Mouse (Mus musculus) liver, embryonic 12.5 days (tissue): Measurements from ENCODE around the gene Fnip2. TPM values are rescaled to one million over a fixed set of nuclear protein-coding genes. Genes with fewer than 3 reads are reported as not detected.

Experiments
- ATAC-seq: fragments of 200-750 bp; cut with Nextera tagmentation; 2 replicates; pipeline ENCODE4 v1.8.0; 2017; ENCODE audit warnings: moderate number of reproducible peaks, mild to moderate bottlenecking, moderate library complexity
- H3K27ac ChIP-seq: fragments of 300-500 bp; sonication (generic); 2 replicates; pipeline ENCODE4 v1.5.1; 2016; ENCODE audit warnings: mild to moderate bottlenecking
- H3K27me3 ChIP-seq: fragments of 300-500 bp; sonication (generic); replicated peaks from 2 replicates; pipeline ENCODE4 v1.6.1; 2016; ENCODE audit warnings: mild to moderate bottlenecking, moderate library complexity
- H3K36me3 ChIP-seq: fragments of 300-500 bp; sonication (generic); 2 replicates; pipeline ENCODE4 v1.6.1; 2016; ENCODE audit warnings: mild to moderate bottlenecking, moderate library complexity
- H3K4me1 ChIP-seq: fragments of 300-500 bp; sonication (generic); 2 replicates; pipeline ENCODE4 v1.6.1; 2016
- H3K4me2 ChIP-seq: fragments of 300-500 bp; sonication (generic); 2 replicates; pipeline ENCODE4 v1.6.1; 2016; ENCODE audit warnings: mild to moderate bottlenecking, moderate library complexity
- H3K4me3 ChIP-seq: fragments of 300-500 bp; sonication (generic); 2 replicates; pipeline ENCODE4 v1.5.1; 2016; ENCODE audit warnings: mild to moderate bottlenecking, moderate library complexity
- H3K9ac ChIP-seq: fragments of 300-500 bp; sonication (generic); 2 replicates; pipeline ENCODE4 v1.6.1; 2016; ENCODE audit warnings: mild to moderate bottlenecking, moderate library complexity
- H3K9me3 ChIP-seq: fragments of 300-500 bp; sonication (generic); replicated peaks from 2 replicates; pipeline ENCODE4 v1.6.1; 2016; ENCODE audit warnings: mild to moderate bottlenecking, moderate library complexity
- WGBS: fragments of 180-500 bp; shearing (Covaris S2); methylation state at CpG from one replicate; pipeline ENCODE4 v1.1.7; 2016; ENCODE audit not compliant: insufficient replicate concordance; 5-methylcytosine and 5-hydroxymethylcytosine counted together
- polyA plus RNA-seq: library from polyadenylated mRNA; unstranded; fragments of >200 nt; fragmentation: Nextera tagmentation; extraction: Ambion mirVana; gene quantifications from 2 replicates; pipeline ENCODE4 v1.2.1, GENCODE M21; 2016

Gene Fnip2
- polyA plus RNA-seq, 1 experiment from 2014 or later: 8.3 TPM

- Histone ChIP-seq H3K9ac (peak overlapping the region; percentile 31; the same call in 1 of the 2 replicates), H3K4me3 (no peak overlapping the region), H3K4me1 (peaks cover 56% of the 10 kb centered on the region), H3K36me3 (peaks cover 40% of the 10 kb centered on the region), H3K9me3 (no peaks in the 10 kb centered on the region), H3K27me3 (no peaks in the 10 kb centered on the region), H3K4me2 (peak overlapping the region; percentile 43), H3K27ac (peak overlapping the region; percentile 45; the same call in 1 of the 2 replicates)
- peak; percentile 63 for ATAC-seq
- WGBS: 17% methylated on average over 13 of the region's 13 CpGs
These were observed 48.7 kb downstream of the Fnip2 start for GRCm38 (mm10) chr3:79518761-79519527.

GRCm38 (mm10) chr3:79517884-79518591 lies 49.6 kb downstream of the Fnip2 start:
- no peak overlapping the region for H3K9ac ChIP-seq
- WGBS: 80% methylated on average over 17 of the region's 17 CpGs
- no peak overlapping the region for H3K27ac ChIP-seq
- no peaks in the 10 kb centered on the region for H3K27me3 ChIP-seq
- H3K4me2 ChIP-seq: no peak overlapping the region
- H3K4me3 ChIP-seq: no peak overlapping the region
- H3K4me1 ChIP-seq: peaks cover 52% of the 10 kb centered on the region
- peaks cover 46% of the 10 kb centered on the region for H3K36me3 ChIP-seq
- H3K9me3 ChIP-seq: no peaks in the 10 kb centered on the region
- no peak for ATAC-seq

- H3K4me2 ChIP-seq: no peak overlapping the region
- no peak overlapping the region for H3K27ac ChIP-seq
- no peak for ATAC-seq
- peaks cover 53% of the 10 kb centered on the region for H3K36me3 ChIP-seq
- no peaks in the 10 kb centered on the region for H3K9me3 ChIP-seq
- no peak overlapping the region for H3K9ac ChIP-seq
- H3K4me3 ChIP-seq: no peak overlapping the region
- H3K27me3 ChIP-seq: no peaks in the 10 kb centered on the region
- 94% methylated on average over 4 of the region's 4 CpGs for WGBS
- H3K4me1 ChIP-seq: peaks cover 52% of the 10 kb centered on the region
These were observed 50.6 kb downstream of the Fnip2 start for GRCm38 (mm10) chr3:79516958-79517357.

- Histone ChIP-seq H3K36me3 (peaks cover 59% of the 10 kb centered on the region), H3K27ac (peak overlapping the region; percentile 28; the same call in 1 of the 2 replicates), H3K4me2 (peak overlapping the region; percentile 35), H3K9me3 (no peaks in the 10 kb centered on the region), H3K4me1 (peaks cover 52% of the 10 kb centered on the region), H3K27me3 (no peaks in the 10 kb centered on the region), H3K4me3 (no peak overlapping the region), H3K9ac (0 out of 2 replicates have a peak overlapping the region, but pooled peaks have one; percentile 14)
- peak; percentile 39; the same call in 1 of the 2 replicates for ATAC-seq
- 62% methylated on average over 14 of the region's 14 CpGs for WGBS
These were observed 51.3 kb downstream of the Fnip2 start for GRCm38 (mm10) chr3:79516099-79516920.

GRCm38 (mm10) chr3:79514304-79514703 lies 53.3 kb downstream of the Fnip2 start:
- Histone ChIP-seq H3K27ac (no peak overlapping the region), H3K9ac (no peak overlapping the region), H3K9me3 (no peaks in the 10 kb centered on the region), H3K4me2 (no peak overlapping the region), H3K36me3 (peaks cover 76% of the 10 kb centered on the region), H3K4me3 (no peak overlapping the region), H3K27me3 (no peaks in the 10 kb centered on the region), H3K4me1 (peaks cover 33% of the 10 kb centered on the region)
- 92% methylated on average over 2 of the region's 2 CpGs for WGBS
- ATAC-seq: no peak

- Histone ChIP-seq H3K27me3 (no peaks in the 10 kb centered on the region), H3K36me3 (peaks cover 82% of the 10 kb centered on the region), H3K9me3 (no peaks in the 10 kb centered on the region), H3K4me3 (no peak overlapping the region), H3K27ac (no peak overlapping the region), H3K4me2 (no peak overlapping the region), H3K4me1 (no peaks in the 10 kb centered on the region), H3K9ac (no peak overlapping the region)
- no peak for ATAC-seq
- WGBS: 78% methylated on average over 2 of the region's 2 CpGs
These were observed 66.3 kb downstream of the Fnip2 start for GRCm38 (mm10) chr3:79501166-79501728.

GRCm38 (mm10) chr3:79500279-79500678 lies 67.3 kb downstream of the Fnip2 start:
- H3K4me3 ChIP-seq: no peak overlapping the region
- no peak overlapping the region for H3K27ac ChIP-seq
- H3K4me2 ChIP-seq: no peak overlapping the region
- WGBS: 94% methylated on average over 10 of the region's 10 CpGs
- H3K4me1 ChIP-seq: no peaks in the 10 kb centered on the region
- H3K9ac ChIP-seq: no peak overlapping the region
- H3K36me3 ChIP-seq: peaks cover 81% of the 10 kb centered on the region
- no peaks in the 10 kb centered on the region for H3K9me3 ChIP-seq
- H3K27me3 ChIP-seq: no peaks in the 10 kb centered on the region
- ATAC-seq: no peak

GRCm38 (mm10) chr3:79496668-79497067 lies 70.9 kb downstream of the Fnip2 start:
- no peak for ATAC-seq
- 92% methylated on average over 6 of the region's 6 CpGs for WGBS
- Histone ChIP-seq H3K36me3 (peaks cover 84% of the 10 kb centered on the region), H3K4me2 (no peak overlapping the region), H3K9me3 (no peaks in the 10 kb centered on the region), H3K27ac (no peak overlapping the region), H3K4me1 (no peaks in the 10 kb centered on the region), H3K4me3 (no peak overlapping the region), H3K27me3 (no peaks in the 10 kb centered on the region), H3K9ac (no peak overlapping the region)

GRCm38 (mm10) chr3:79495151-79495550 lies 72.4 kb downstream of the Fnip2 start:
- Histone ChIP-seq H3K9ac (no peak overlapping the region), H3K4me1 (no peaks in the 10 kb centered on the region), H3K36me3 (peaks cover 86% of the 10 kb centered on the region), H3K9me3 (no peaks in the 10 kb centered on the region), H3K27me3 (no peaks in the 10 kb centered on the region), H3K4me3 (no peak overlapping the region), H3K27ac (no peak overlapping the region), H3K4me2 (no peak overlapping the region)
- no peak for ATAC-seq
- 84% methylated on average over 7 of the region's 7 CpGs for WGBS

- Histone ChIP-seq H3K36me3 (peaks cover 87% of the 10 kb centered on the region), H3K27ac (no peak overlapping the region), H3K9me3 (no peaks in the 10 kb centered on the region), H3K4me3 (no peak overlapping the region), H3K27me3 (no peaks in the 10 kb centered on the region), H3K4me1 (no peaks in the 10 kb centered on the region), H3K4me2 (no peak overlapping the region), H3K9ac (no peak overlapping the region)
- ATAC-seq: no peak
- 85% methylated on average over 8 of the region's 8 CpGs for WGBS
These were observed 73.6 kb downstream of the Fnip2 start for GRCm38 (mm10) chr3:79494028-79494427.

- 92% methylated on average over 10 of the region's 10 CpGs for WGBS
- Histone ChIP-seq H3K36me3 (peaks cover 90% of the 10 kb centered on the region), H3K27ac (no peak overlapping the region), H3K9me3 (no peaks in the 10 kb centered on the region), H3K4me3 (no peak overlapping the region), H3K4me2 (no peak overlapping the region), H3K27me3 (no peaks in the 10 kb centered on the region), H3K4me1 (no peaks in the 10 kb centered on the region), H3K9ac (no peak overlapping the region)
- ATAC-seq: no peak
These were observed 74.5 kb downstream of the Fnip2 start for GRCm38 (mm10) chr3:79493064-79493463.
